Mouse (Mus musculus) bone marrow, adult 2 months (tissue): ENCODE results near the gene Rapgef4.

Experiments
- CTCF ChIP-seq: fragments of 200-500 bp; IDR thresholded peaks from 2 replicates; pipeline ENCODE4 v1.5.1; 2011; ENCODE audit warnings: low read length, control low read depth; ENCODE audit not compliant: control insufficient read depth, insufficient read depth
- POLR2A ChIP-seq: fragments of 200-500 bp; IDR thresholded peaks from 2 replicates; pipeline ENCODE4 v1.6.1; 2011; ENCODE audit warnings: low read depth, mild to moderate bottlenecking, control low read depth, low read length, borderline replicate concordance; ENCODE audit not compliant: control insufficient read depth

- TF ChIP-seq CTCF (no peak), POLR2A (no peak)
These were observed 22.6 kb upstream of the Rapgef4 start for GRCm38 (mm10) chr2:71958393-71958792.
